Mouse (Mus musculus) spleen, embryonic (tissue): ENCODE data around the gene 1110032A03Rik.

ENCODE experiments used
- CTCF ChIA-PET: fragments of 350-600 bp; sonication (Branson Sonifier 250); formaldehyde crosslinking; loops from one replicate; lab custom pipeline; 2022; lab: Charles Lee

1110032A03Rik gene

GRCm38 (mm10) chr9:50775662-50776126 is 374 bp upstream of the 1110032A03Rik start:
- CTCF ChIA-PET = no interaction called here

DNA sequence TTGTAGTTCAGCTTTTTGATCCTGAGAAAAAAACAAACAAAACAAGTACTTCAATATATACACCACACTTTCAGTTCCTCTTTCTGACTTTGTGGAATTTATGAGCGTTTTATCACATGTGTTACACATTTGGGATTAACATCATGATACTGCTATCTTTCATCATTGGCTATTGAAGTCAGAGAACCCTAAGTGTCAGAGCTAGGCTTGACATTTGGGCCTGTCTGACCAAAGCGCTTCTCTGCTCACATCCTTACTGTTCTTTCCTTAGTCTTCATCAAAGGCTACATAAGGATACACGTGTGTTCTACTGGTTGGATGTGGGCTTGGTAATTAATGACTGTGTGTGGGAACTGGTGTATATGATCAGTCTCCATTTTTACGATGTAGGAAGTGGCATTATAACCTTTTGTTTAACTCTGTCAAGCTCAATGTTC is 1.3 kb downstream of the 1110032A03Rik start:
- CTCF ChIA-PET = interaction anchor here (0.5 to 1.3 kb wide), 4 partner anchors 10 to 1527 kb away, joined by 3 to 11 read pairs (median 4); no protein-coding TSS in a partner anchor

DNA sequence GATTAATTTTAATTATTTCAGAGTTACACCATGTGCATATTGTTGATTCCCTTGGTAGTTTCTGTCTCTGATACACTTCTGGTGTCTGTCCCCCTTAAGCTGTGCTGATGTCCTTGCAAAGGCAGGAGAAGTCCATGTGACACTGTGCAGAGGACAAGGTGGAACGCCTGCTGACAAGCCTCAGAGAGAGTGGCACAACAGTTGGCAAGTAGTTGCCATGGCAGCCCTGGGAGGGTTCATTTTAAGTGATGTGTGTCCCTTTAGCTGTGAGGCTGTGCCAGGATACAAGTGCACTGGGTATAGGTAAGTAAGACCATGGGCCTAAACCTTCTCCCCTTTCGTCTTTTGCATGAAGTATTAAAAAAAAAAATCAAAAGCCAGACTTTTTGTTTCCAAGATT is 5.3 kb downstream of the 1110032A03Rik start:
- CTCF ChIA-PET = no interaction called here

DNA sequence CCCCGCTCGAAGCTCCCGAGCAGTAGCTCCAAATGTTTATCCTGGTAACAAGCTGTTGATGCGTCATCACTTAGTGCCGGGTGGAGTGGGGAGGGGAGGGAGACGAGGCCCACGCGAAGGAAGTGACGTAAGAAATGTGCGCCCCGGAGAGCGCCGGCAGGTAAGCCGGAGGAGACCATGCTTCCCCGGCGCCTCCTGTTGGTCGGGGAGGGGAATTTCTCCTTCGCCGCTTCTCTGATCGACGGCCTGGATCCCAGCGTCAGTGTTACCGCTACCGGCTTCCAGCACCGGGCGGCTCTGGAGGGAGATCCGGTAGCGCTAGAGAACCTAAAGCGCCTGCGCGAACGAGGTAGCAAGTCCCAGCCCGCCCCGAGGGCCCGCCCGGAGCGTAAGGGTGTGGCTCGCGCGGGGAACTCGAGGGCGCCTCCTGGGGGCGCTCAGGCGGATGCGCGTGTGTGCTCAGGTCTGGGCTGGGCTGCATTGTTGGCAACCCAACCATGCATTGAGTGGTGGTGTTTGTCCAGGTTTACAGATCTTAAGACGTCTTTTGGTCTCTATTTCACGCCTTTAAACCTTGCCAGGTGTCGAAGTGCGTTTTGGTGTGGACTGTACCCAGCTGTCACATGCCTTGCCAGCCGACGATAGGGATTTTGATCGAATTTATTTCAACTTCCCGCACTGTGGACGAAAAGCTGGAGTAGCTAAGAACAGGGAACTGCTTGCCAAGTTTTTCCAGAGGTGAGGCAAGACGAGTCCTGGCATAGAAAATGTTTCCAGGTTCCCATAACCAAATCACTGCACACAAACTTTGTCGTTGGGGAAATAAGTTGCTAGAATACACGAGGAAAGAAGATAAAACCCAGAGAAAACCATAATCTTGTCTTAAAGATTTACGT is 7.0 kb downstream of the 1110032A03Rik start, which contains the start of gene Fdxacb1:
Gene Fdxacb1 (plus strand): TSS at position 130 of the 896 bp plus-strand sequence.
- CTCF ChIA-PET = no interaction called here

- CTCF ChIA-PET = interaction anchor here (0.5 to 0.7 kb wide), 2 partner anchors 47 to 82 kb away, joined by 3 to 6 read pairs; no protein-coding TSS in a partner anchor
Observed at GRCm38 (mm10) chr9:50767531-50768106, 7.7 kb downstream of the 1110032A03Rik start.

- CTCF ChIA-PET = interaction anchor here (0.6 kb wide), 1 partner anchor 43 kb away, joined by 3 read pairs; no protein-coding TSS in a partner anchor
Observed at GRCm38 (mm10) chr9:50763331-50763730, 12.0 kb downstream of the 1110032A03Rik start.

DNA sequence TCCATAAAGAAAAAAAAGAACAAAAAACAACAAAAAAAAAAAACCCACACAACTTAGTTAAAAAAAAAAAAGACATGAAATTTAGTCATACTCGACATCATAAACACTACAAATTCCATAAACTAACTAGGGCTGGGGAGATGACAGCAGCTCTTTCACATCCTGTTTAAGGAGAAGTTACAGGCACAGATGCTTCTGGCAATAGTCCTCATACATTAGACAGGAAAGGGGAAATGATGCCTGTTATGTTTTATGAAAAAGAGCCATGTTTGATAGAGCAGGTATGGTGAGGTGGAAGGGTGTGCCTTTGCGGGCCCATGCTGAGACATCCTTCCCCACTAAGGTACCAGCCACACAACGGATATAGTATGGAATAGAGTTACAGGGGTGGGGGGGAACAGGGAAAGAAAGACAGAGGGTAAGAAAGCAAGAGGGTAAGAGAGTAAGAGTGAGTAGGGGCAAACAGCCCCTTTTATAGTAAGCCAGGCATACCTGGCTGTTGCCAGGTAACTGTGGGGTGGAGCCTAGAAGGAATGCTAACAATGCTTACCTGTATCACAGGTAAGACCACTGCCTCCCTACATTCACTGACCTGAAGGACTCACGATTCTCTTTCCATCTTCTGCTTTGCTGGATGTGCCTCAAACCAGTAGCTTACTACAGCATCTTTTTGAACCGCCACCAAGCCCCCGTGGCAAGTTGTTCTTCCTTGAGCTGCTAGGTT is 13.6 kb downstream of the 1110032A03Rik start:
- CTCF ChIA-PET = no interaction called here

GRCm38 (mm10) chr9:50756711-50757110 is 18.6 kb downstream of the 1110032A03Rik start:
- CTCF ChIA-PET = no interaction called here

DNA sequence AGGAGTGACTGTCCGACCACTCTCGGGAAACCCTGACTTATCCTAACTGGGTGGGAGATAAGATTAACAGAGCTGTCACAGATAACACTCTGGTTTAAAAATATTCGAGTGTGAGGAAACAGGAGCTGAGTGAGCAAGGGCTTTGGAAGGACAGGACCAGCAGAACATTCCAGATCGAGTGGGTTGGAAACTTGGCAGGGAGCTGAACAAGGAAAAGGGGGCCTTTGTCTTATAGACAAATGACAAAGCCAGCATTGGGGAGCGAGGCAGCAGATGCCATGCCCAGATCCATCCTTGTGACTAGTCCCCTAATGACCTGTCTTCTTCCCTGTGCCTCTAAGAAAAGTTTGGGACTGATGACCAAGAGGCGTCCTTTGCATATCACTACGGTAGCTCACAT is 21.4 kb downstream of the 1110032A03Rik start:
- CTCF ChIA-PET = no interaction called here

- CTCF ChIA-PET = no interaction called here
Observed at GRCm38 (mm10) chr9:50752784-50753615, 22.3 kb downstream of the 1110032A03Rik start.

DNA sequence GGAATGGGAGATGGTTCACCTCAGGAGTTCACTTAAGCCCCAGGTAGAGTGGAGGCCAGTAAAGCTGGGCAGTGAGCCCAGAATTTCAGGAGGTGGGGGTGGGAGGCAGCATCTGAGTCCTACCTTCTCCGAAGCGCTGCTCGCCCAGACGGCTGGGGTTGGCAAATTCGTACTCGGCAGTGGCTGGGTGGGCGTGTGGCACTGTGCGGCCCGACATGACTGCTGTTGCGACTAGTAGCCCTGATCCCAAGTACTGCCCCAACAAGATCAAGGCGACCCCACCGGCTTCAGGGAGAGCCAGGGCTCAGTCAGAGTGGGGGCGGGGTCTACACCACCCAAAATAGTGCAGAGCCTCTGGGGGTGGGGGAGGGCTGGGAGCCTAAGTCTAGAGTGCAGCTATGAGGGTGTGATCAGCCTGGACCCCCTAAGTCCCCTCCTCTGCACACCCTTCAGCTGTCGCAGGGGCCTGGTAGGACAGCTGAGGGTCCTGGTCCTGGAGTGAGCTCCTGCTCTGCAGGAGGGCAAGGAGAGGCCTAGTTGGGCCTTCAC is 23.2 kb downstream of the 1110032A03Rik start, which contains the start of gene Hspb2:
Gene Hspb2 (minus strand): TSS at position 301 of the 549 bp plus-strand sequence.
- CTCF ChIA-PET = no interaction called here

GRCm38 (mm10) chr9:50751323-50751722 is 24.0 kb downstream of the 1110032A03Rik start, which contains the start of gene Cryab:
Gene Cryab (plus strand): TSS chr9:50751325.
- CTCF ChIA-PET = no interaction called here

DNA sequence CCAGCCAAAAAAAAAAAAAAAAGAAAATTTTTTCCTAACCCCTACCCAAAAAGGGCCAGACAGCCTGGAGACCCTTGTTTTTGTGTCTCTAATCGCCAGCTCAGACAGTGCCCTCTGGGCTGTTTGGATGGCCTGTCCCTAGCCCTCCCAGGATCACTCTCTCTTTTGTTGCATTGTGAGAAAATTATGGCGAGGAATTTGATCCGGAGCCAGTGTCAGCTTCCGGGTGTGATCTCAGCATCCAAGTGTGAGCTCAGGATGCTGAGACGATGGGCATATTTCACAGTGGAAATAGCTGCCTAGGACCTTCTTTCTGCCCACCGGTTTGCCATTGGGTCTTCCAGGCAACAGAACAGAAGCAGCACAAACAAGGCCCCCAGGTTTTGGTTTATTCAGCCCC is 24.6 kb downstream of the 1110032A03Rik start:
- CTCF ChIA-PET = no interaction called here

DNA sequence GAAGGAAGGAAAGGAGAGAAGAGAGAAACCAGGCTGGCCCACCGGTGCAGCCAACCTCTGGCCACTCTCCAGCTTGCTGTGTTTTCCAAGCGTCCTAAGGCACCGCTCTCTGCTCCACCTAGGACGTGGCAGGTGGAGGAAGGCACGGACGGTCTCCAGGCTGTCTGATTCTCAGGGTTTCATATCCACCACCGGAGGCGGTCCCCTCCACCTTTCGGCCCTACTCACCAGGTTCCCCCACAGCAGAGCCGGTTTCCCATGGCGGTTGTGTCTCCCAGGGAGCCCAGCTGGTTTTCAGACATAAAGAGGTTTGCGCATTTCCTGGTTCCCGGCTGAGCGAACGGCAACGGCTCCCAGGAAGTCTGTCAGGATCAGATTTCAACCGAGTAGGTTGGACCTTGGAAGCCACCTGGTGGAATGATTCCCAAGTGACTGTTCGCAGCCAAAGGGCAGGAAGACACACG is 29.1 kb downstream of the 1110032A03Rik start, which contains the start of gene 2310030G06Rik:
Gene 2310030G06Rik (minus strand): TSS at position 323 of the 464 bp plus-strand sequence.
- CTCF ChIA-PET = no interaction called here

DNA sequence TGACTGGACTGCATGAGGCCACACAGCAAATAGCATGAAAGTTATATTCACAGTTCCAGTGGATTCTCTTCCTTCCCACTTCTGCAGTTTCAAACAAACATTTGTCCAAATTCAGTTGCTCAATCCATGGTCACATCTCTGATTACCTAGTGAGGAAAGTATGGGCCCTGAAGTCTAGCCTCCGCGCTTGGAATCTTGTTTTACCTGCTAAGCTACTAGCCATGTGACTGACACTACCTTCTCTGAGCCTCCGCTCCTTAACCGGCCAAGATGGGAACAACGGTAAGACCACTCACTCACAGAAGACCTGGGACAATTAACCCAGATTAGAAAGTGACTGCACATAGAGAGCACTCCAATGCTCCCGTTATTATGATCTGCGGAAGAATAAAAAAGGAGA is 29.5 kb downstream of the 1110032A03Rik start:
- CTCF ChIA-PET = no interaction called here

- CTCF ChIA-PET = no interaction called here
Observed at GRCm38 (mm10) chr9:50742744-50743143, 32.6 kb downstream of the 1110032A03Rik start.

DNA sequence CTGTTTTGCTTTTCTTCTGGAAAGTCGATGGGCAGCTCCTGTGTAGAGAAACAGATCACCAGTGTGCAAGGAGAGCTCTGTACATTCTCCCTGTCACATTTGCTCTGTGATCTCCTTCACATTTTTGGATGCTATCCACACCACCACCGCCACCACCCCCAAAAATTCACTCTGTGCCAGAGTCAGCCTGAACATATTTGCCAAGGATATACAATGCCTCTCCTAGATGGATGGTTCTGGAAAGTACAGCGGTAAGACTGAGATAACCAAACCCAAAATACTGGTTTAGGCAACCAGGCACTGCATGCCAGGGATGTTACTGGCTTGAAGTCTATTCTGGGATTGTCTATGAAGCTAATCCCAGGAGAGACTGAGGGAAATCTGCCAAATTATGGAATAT is 33.1 kb downstream of the 1110032A03Rik start:
- CTCF ChIA-PET = no interaction called here

DNA sequence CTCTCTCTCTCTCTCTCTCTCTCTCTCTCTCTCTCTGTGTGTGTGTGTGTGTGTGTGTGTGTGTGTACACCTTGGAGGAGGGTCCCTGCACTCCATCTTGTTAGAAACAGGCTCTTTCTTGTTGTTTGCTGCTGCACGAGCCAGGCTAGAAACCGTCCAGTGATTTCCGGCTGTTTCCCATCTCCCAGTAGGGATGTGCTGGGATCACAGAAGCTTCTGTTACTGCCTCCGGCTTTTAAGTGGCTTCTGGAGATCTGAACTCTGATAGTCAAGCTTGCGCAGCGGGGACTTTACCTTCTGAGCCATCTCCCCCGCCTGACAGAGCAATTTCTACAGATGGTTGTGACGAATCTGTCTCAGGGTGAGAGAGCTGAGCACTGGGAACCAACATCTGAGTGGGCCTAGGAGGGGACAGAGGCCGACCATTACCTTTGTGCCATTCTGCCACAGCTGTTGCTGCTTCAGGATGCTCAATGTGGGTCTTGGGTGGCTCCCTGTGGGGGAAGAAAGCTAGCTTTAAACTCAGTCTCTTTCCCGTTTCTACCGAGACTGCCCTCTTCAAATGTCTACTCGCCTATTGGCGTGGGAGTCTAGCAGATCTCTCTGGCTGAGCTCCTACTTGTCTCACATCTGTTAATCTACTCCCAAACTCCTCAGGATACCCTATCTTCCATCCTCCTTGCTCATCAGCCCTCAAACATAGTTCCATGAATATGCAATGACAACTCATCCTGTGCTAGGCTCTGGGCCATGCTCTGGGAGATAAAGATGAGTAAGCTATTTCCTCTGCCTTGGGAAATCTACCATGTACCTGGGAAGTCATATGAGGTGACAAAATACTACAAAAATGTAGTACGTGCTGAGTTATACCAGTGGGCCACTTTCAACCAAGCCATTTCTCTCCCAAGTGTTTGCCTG is 34.2 kb downstream of the 1110032A03Rik start:
- CTCF ChIA-PET = interaction anchor here (0.6 kb wide), 1 partner anchor 39 kb away, joined by 4 read pairs; no protein-coding TSS in a partner anchor
